Mouse (Mus musculus) spleen, adult 12 weeks (tissue): ENCODE data around the gene Rps24.

Experiments used
- DNase-seq: peaks from one replicate; pipeline ENCODE4 v3.0.0; 2022; ENCODE audit warnings: low spot score

The Rps24 gene

GRCm38 (mm10) chr14:24510679-24511078, 23.8 kb downstream of the Rps24 start:
- DNase-seq = no peak

- no peak for DNase-seq
These were observed 25.7 kb downstream of the Rps24 start for GRCm38 (mm10) chr14:24512527-24513161.

DNA sequence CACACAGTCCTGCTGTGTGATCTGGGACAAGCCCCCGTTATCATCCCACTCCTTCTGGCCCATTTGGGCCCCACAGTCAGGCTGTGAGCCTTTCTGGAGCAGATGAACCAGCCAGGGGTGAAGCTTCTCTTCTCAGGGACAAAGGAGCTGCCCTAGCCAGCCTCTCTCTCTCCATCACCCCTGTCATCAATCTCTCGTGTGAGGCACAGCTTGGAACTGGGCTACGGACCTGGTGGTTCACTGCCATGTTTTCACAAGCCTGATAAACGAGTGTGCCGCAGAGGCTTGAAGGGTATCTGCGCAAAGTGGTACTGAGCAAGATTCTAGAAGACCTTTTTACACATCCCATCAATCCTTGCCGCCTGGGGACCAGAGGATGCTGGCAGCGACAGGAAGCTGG, 34.7 kb downstream of the Rps24 start:
- no peak for DNase-seq

DNA sequence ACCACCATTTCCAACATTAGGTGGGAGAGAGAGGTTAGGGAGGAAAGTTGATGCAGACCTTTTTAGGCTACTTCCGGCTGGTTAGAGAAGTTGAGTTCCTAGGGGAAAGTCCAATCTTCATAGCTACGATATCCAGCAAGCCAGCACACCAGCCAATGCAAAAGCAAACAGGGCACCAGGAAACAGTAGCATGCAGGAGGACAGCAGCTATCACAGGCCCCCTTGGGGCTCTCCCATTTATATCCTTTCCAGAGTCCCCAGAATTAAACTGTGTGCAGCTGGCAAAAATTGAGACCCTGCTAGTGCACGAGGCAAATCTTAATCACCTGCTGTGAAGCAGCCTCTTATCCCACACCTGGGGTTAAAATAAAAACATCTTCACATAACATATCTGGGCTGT, 38.2 kb downstream of the Rps24 start:
- no peak for DNase-seq

GRCm38 (mm10) chr14:24525677-24526415, 38.9 kb downstream of the Rps24 start:
- DNase-seq = no peak

DNA sequence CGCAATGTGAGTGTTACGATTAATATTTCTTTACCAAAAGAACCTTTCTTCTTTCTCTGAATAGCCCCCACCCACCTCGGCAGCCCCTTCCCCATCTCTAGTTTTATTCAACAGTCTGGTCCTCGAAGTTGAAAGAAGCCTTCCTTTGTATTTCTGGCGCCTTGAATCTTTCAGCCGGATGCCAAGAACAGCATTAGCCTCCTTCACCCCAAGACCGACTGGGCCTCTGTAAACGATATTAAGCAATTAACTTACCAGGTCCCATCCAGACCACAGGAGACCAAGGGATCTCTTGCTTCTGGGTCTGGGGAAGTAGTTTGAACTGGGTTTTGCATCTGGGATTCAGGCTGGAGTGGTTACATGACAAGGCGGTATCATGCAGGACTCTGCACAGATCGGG, 39.5 kb downstream of the Rps24 start:
- DNase-seq = no peak

DNA sequence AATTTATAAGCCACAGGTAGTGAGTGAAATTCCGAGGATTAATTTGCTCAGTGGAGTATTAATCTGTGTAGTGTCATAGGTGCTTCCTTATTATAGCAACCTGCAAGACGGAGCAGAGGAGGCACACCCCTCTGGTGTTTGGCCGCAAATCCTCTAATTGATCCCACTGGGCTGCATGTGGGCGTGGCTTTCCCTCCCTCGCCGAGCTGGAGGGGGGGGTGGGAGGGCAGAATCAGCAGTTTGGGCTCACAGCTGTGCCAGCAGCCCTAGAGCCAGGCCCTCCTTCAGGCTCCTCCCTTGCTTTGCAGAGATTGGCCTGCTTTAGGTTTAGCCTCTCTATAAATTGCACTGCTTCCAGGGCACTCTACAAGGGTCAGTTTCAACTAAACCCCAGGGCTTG, 43.3 kb downstream of the Rps24 start:
- DNase-seq = no peak

GRCm38 (mm10) chr14:24534865-24535545, 48.1 kb downstream of the Rps24 start:
- no peak for DNase-seq

DNA sequence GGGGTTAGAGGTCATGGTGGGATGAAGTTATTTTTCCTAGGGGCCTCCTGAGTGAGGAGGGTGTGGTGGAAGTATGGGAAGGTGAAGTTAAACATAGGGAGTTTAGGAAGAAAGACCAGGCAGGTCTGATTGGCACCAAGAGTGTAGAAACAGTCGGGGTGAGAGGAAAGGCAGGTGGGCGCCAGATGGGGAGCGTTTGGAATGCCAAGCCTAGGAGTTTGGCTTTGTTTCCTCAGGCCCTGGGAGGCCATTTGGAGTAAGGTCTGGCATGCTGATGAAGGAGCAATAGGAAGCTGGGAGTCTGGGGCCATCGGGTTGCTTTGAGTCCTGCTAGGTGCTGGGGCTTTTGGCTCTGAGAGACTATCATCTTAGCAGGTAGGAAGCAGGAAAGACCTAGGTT, 56.0 kb downstream of the Rps24 start:
- no peak for DNase-seq

DNA sequence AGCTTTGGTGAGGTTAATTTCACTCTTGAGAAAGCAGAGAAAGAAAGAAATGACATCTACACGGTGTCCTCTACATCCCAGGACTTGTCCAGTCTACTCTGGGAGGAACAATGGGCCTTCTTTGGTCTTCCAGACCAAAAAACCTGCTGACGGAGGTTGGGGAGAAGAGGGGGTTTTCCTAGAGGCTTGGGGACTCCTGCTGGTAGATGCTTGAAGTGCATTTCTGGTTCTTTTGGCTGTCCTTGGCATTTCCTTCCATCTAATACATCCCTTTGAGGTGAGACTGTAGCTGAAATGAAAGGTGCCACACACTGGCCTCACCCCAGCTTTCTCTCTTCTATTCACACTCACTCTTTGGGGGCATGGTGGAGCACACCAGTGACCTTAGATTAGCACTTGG, 57.1 kb downstream of the Rps24 start:
- DNase-seq = no peak
